Mouse (Mus musculus) midbrain, postnatal 0 days (tissue): ENCODE results near the gene Agrn. TPM values are rescaled to one million over a fixed set of nuclear protein-coding genes. Genes with fewer than 3 reads are reported as not detected.

Experiments
- ATAC-seq: fragments of 200-750 bp; cut with Nextera tagmentation; 2 replicates; pipeline ENCODE4 v1.8.0; 2017; ENCODE audit warnings: moderate number of reproducible peaks, mild to moderate bottlenecking, moderate TSS enrichment, moderate library complexity; ENCODE audit not compliant: low FRiP score
- DNase-seq: peaks from one replicate; pipeline ENCODE4 v3.0.0-alpha.2; 2015; ENCODE audit warnings: low spot score
- H3K27ac ChIP-seq: fragments of 300-500 bp; sonication (generic); 2 replicates; pipeline ENCODE4 v1.5.1; 2014; ENCODE audit warnings: low read depth, mild to moderate bottlenecking, low read length, mixed read lengths
- H3K27me3 ChIP-seq: fragments of 300-500 bp; sonication (generic); 2 replicates; pipeline ENCODE4 v1.6.1; 2014; ENCODE audit warnings: low read length, control low read depth, mixed read lengths; ENCODE audit not compliant: insufficient read depth
- H3K36me3 ChIP-seq: fragments of 300-500 bp; sonication (generic); 2 replicates; pipeline ENCODE4 v1.6.1; 2014; ENCODE audit warnings: low read length, control low read depth, mixed read lengths; ENCODE audit not compliant: insufficient read depth
- H3K4me1 ChIP-seq: fragments of 300-500 bp; sonication (generic); 2 replicates; pipeline ENCODE4 v1.6.1; 2014; ENCODE audit warnings: mild to moderate bottlenecking, control low read depth, antibody characterized with exemption, low read length, mixed read lengths; ENCODE audit not compliant: insufficient read depth
- H3K4me2 ChIP-seq: fragments of 300-500 bp; sonication (generic); 2 replicates; pipeline ENCODE4 v1.6.1; 2014; ENCODE audit warnings: low read depth, mild to moderate bottlenecking, low read length, mixed read lengths; ENCODE audit not compliant: poor library complexity, severe bottlenecking
- H3K4me3 ChIP-seq: fragments of 300-500 bp; sonication (generic); 2 replicates; pipeline ENCODE4 v1.5.1; 2014; ENCODE audit warnings: low read depth, mild to moderate bottlenecking, low read length, moderate library complexity
- H3K9ac ChIP-seq: fragments of 300-500 bp; sonication (generic); replicated peaks from 2 replicates; pipeline ENCODE4 v1.6.1; 2014; ENCODE audit warnings: mild to moderate bottlenecking, low read length, moderate library complexity, mixed read lengths; ENCODE audit not compliant: poor library complexity, severe bottlenecking
- H3K9me3 ChIP-seq: fragments of 300-500 bp; sonication (generic); 2 replicates; pipeline ENCODE4 v1.6.1; 2016; ENCODE audit warnings: low read length, control low read depth
- CTCF ChIP-seq: IDR thresholded peaks from 2 replicates; pipeline ENCODE4 v1.5.1; 2016; ENCODE audit warnings: antibody characterized with exemption, mild to moderate bottlenecking
- WGBS: fragments of 180-500 bp; shearing (Covaris S2); extraction: QIAGEN DNeasy Blood & Tissue Kit; methylation state at CpG from one replicate; pipeline ENCODE4 v1.1.7; 2014; 5-methylcytosine and 5-hydroxymethylcytosine counted together
- polyA plus RNA-seq: library from polyadenylated mRNA; unstranded; fragments of >200 nt; fragmentation: Nextera tagmentation; extraction: Ambion mirVana; gene quantifications from 2 replicates; pipeline ENCODE4 v1.2.1, GENCODE M21; 2015
- total RNA-seq: library from RNA; depleted of rRNA; stranded (reverse); fragments of >200 nt; gene quantifications from 2 replicates; pipeline ENCODE4 v1.2.3, GENCODE M21; 2014

Gene Agrn
- total and polyA plus RNA-seq, 2 experiments from 2014 or later = 77.1 to 303 TPM

GRCm38 (mm10) chr4:156188811-156189323 lies 8.4 kb downstream of the Agrn start:
- no peak overlapping the region for H3K4me2 ChIP-seq
- H3K36me3 ChIP-seq = peaks cover 20% of the 10 kb centered on the region; the same call in 1 of the 2 replicates
- no peaks in the 10 kb centered on the region for H3K9me3 ChIP-seq
- WGBS = 15% methylated on average over 6 of the region's 6 CpGs
- H3K27ac ChIP-seq = peak overlapping the region; percentile 38; the same call in 1 of the 2 replicates
- ATAC-seq (no peak), DNase-seq (peak; percentile 66)
- TF ChIP-seq CTCF = peak; percentile 23; the same call in 1 of the 2 replicates
- H3K4me1 ChIP-seq = peaks cover 25% of the 10 kb centered on the region
- H3K27me3 ChIP-seq = no peaks in the 10 kb centered on the region
- H3K4me3 ChIP-seq = no peak overlapping the region
- H3K9ac ChIP-seq = no peak overlapping the region

- Histone ChIP-seq H3K4me1 (peaks cover 30% of the 10 kb centered on the region), H3K36me3 (peaks cover 20% of the 10 kb centered on the region; the same call in 1 of the 2 replicates), H3K9ac (no peak overlapping the region), H3K9me3 (no peaks in the 10 kb centered on the region), H3K27ac (0 out of 2 replicates have a peak overlapping the region, but pooled peaks have one; percentile 38), H3K27me3 (no peaks in the 10 kb centered on the region), H3K4me2 (no peak overlapping the region), H3K4me3 (no peak overlapping the region)
- TF ChIP-seq CTCF = no peak
- ATAC-seq = no peak
- WGBS = 37% methylated on average over 5 of the region's 5 CpGs
- no peak for DNase-seq
Measured at GRCm38 (mm10) chr4:156188162-156188810, 9.0 kb downstream of the Agrn start.

DNA sequence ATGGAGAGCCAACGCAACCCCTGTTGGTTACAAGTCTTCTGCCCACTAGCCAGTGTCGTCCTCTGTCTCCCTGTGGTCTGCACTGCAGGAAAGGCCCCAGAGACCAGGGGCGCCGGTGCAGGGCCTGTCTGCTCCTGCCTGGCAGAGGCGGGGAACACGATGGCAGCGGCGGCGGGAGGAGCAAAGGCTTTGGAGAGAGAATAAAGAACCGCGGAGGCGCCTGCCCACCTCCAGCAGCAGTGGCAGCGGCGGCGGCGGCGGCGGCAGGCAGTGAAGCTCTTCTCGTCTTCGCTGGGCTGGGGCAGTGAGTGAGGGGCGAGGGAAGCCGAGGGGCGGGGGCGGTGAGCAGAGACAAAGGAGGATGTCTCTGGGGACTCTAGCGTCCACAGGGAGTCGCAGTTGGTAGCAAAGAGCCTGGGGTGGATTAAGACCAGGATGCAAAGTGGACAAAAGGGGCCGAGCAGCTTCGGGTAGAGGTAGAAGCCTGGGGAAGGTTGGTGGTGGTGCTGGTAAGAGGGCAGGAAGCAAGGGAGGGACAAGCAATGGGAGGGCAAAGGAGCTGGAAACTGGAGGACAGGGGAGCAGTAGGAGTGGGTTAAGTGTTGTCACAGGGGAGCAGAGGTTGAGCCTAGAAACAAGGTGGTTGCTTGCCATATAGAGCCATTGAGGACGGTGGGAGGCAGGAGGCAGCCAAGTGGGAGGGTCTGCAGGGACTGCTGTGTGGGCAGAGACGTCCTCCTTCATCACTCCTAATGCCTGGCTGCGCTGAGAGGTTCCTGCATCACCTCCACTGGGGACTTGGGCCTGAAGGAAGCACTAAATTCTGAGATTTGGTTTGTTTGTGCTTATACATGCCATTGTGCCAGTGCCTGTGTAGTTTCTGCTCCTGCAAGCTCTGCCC lies 11.1 kb downstream of the Agrn start:
- 3% methylated on average over 30 of the region's 31 CpGs for WGBS
- ATAC-seq = peak; percentile 48

GRCm38 (mm10) chr4:156185456-156185949 lies 11.8 kb downstream of the Agrn start:
- Histone ChIP-seq H3K36me3 (peaks cover 8% of the 10 kb centered on the region), H3K27me3 (no peaks in the 10 kb centered on the region), H3K9me3 (no peaks in the 10 kb centered on the region), H3K4me3 (peak overlapping the region; percentile 54), H3K27ac (peak overlapping the region; percentile 91), H3K9ac (peak overlapping the region; percentile 75), H3K4me1 (peaks cover 50% of the 10 kb centered on the region), H3K4me2 (peak overlapping the region; percentile 85)
- peak; percentile 17; the same call in 1 of the 2 replicates for ATAC-seq
- WGBS = 17% methylated on average over 13 of the region's 13 CpGs
- peak; percentile 8 for DNase-seq
- TF ChIP-seq CTCF = no peak

More for the DNA sequence above, 11.1 kb downstream of the Agrn start:
- H3K4me2 ChIP-seq = peak overlapping the region; percentile 85
- H3K4me3 ChIP-seq = peak overlapping the region; percentile 54
- no peaks in the 10 kb centered on the region for H3K9me3 ChIP-seq
- H3K27ac ChIP-seq = peak overlapping the region; percentile 91
- H3K27me3 ChIP-seq = no peaks in the 10 kb centered on the region
- H3K4me1 ChIP-seq = peaks cover 47% of the 10 kb centered on the region
- peak overlapping the region; percentile 75 for H3K9ac ChIP-seq
- DNase-seq = peak; percentile 72
- TF ChIP-seq CTCF = peak; percentile 44
- peaks cover 10% of the 10 kb centered on the region for H3K36me3 ChIP-seq

DNA sequence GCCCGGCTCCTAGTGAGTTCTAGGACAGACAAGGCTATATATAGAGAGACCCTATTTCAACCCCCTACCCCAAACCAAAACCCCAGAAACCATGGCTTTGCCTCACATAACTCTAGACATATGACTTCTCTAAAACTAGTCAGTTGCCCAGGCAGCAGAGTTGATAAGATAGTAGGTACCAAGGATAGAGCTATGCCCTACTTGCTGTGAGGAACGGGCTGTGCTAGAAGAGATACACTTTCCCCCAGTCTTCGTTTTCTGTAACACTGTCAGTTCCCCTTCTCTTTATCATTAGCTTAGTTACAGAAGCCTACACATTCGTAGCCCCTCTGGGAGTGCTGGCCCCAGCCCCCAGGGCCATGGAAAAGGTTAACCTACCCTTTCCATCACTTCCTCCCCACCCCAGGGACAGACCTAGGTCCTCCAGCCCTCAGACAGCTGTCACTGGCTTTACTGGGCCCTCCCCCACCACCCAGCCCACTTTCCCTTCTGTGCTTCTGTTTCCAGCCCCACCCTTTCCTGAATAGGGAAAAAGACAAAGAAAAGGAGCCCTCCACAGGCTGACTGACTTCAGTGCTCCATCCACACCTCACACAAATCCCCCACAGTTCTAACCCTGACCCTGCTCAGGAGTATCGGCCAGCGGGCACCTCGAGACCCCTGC lies 12.9 kb downstream of the Agrn start:
- ATAC-seq (no peak), DNase-seq (peak; percentile 6)
- 59% methylated on average over 7 of the region's 7 CpGs for WGBS
- H3K4me1 ChIP-seq = peaks cover 50% of the 10 kb centered on the region
- H3K9ac ChIP-seq = peak overlapping the region; percentile 75
- no peaks in the 10 kb centered on the region for H3K9me3 ChIP-seq
- no peaks in the 10 kb centered on the region for H3K27me3 ChIP-seq
- peak overlapping the region; percentile 54 for H3K4me3 ChIP-seq
- peak overlapping the region; percentile 91 for H3K27ac ChIP-seq
- no peak for TF ChIP-seq CTCF
- peaks cover 11% of the 10 kb centered on the region; the same call in 1 of the 2 replicates for H3K36me3 ChIP-seq
- peak overlapping the region; percentile 85 for H3K4me2 ChIP-seq
